Mouse (Mus musculus) regulatory T cell (primary cell): ENCODE results near the gene Cpxm2.

Experiments
- in situ Hi-C: fragments of 300-600 bp; cut with MboI, MseI; formaldehyde crosslinking; loops from one replicate; pipeline ENCODE4 v1.15.1; 2025; ENCODE audit warnings: high pct_unique_total_duplicates

The Cpxm2 gene

GRCm38 (mm10) chr7:132026671-132027070 is 127.9 kb downstream of the Cpxm2 start:
- in situ Hi-C loops, result no loop called here

GRCm38 (mm10) chr7:132025591-132025990 is 128.9 kb downstream of the Cpxm2 start:
- in situ Hi-C loops, result no loop called here

- in situ Hi-C loops, result no loop called here
Observed at GRCm38 (mm10) chr7:132015933-132016332, 138.6 kb downstream of the Cpxm2 start.

- in situ Hi-C loops, result no loop called here
Observed at GRCm38 (mm10) chr7:132015193-132015592, 139.3 kb downstream of the Cpxm2 start.

- in situ Hi-C loops, result no loop called here
Observed at GRCm38 (mm10) chr7:132013970-132014369, 140.6 kb downstream of the Cpxm2 start.

GRCm38 (mm10) chr7:132012969-132013679 is 141.4 kb downstream of the Cpxm2 start:
- in situ Hi-C loops, result no loop called here

GRCm38 (mm10) chr7:132009002-132009401 is 145.5 kb downstream of the Cpxm2 start:
- in situ Hi-C loops, result no loop called here

- in situ Hi-C loops, result no loop called here
Observed at GRCm38 (mm10) chr7:132005996-132006696, 148.4 kb downstream of the Cpxm2 start.

GRCm38 (mm10) chr7:131992873-131993272 is 161.7 kb downstream of the Cpxm2 start:
- in situ Hi-C loops, result no loop called here

GRCm38 (mm10) chr7:131992226-131992625 is 162.3 kb downstream of the Cpxm2 start:
- in situ Hi-C loops, result no loop called here

- in situ Hi-C loops, result no loop called here
Observed at GRCm38 (mm10) chr7:131989056-131989455, 165.5 kb downstream of the Cpxm2 start.
